Mouse (Mus musculus) naive thymus-derived CD4-positive, alpha-beta T cell, adult 2 months (primary cell): ENCODE measurements around the gene Rapgef1.
"Not testable (repeated sequence)": the region's sequence is repeated elsewhere in the genome, so short reads cannot be mapped to it uniquely, and the experiment has no call there.

Experiments
- DNase-seq: peaks from one replicate; pipeline ENCODE4 v3.0.0-alpha.2; 2011; ENCODE audit warnings: low read depth

The Rapgef1 gene

GRCm38 (mm10) chr2:29741207-29741606 lies 121.7 kb downstream of the Rapgef1 start:
- DNase-seq, result no peak

- no peak for DNase-seq
These were observed 124.7 kb downstream of the Rapgef1 start for GRCm38 (mm10) chr2:29744256-29744655.

DNA sequence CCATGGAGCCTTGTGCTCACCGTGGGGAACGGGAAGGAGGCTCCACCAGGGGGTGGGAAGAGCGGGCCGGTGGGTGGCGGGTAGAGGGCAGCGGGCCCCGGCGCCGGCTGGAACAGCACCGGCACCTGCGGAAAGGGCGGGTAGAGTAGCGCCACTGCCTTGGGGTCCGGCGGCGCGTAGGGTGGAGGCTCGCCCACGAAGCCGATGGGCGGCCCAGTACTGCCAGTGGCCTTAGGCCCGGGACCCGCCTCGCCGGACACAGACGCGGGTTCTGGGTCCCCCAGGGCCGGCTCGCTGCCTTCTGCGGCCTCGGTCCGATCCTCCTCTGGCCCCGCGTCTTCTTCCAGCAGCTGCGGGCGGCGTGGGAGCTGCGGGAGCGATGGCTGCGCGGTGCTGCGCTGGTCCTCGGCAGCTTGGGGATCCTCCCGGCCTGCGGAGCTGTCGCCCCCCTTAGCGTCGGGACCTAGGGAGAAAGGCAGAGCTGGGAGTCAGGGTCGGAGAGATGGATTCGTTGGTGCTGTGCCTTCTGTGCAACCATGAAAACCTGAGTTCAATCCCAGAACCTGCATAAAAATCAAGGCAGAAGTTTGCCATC lies 127.8 kb downstream of the Rapgef1 start:
- no peak for DNase-seq

DNA sequence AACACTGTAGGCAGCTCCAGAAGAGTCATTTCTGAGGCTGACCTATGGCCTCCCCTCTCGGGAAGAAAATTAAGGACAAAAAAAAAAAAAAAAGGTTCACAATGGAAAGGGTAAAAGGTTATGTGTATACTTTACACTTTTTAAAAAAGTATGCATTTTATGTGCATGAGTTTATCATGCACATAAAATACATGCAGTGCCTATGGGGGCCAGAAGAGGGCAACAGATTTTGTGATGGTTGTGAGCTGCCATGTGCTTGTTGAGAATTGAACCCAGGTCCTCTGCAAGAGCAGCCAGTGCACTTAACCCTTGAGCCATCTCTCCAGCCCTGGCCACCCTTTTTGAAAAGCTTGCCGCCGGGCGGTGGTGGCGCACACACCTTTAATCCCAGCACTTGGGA lies 128.3 kb downstream of the Rapgef1 start:
- peak; percentile 30 for DNase-seq

GRCm38 (mm10) chr2:29748499-29748898 lies 129.0 kb downstream of the Rapgef1 start:
- DNase-seq, result no peak

DNA sequence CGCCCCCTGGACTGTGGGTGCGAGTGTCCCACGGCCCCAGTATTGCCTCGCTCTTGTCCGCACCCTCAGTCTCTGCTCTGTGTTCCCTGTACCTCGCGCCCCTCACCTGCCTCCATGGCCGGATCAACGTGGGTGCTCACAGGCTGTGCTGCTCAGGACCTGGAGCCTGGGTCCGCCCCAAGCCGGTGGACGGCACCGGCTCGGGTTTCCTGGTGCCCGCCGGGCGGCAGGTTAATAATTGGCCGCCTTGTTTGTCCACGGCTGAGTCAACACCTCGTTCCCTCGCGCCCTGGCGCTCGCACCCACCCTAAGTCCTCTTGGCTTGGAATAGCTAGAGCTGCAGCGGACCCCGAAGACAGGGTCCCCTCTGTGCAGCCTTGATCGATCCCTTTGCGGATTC lies 132.0 kb downstream of the Rapgef1 start, which contains the start of gene Gm13420:
Gene Gm13420, minus strand, starts transcription at position 189 of the 400 bp plus-strand sequence.
- no peak for DNase-seq

- DNase-seq, result no peak
These were observed 132.9 kb downstream of the Rapgef1 start for GRCm38 (mm10) chr2:29752397-29752796.

DNA sequence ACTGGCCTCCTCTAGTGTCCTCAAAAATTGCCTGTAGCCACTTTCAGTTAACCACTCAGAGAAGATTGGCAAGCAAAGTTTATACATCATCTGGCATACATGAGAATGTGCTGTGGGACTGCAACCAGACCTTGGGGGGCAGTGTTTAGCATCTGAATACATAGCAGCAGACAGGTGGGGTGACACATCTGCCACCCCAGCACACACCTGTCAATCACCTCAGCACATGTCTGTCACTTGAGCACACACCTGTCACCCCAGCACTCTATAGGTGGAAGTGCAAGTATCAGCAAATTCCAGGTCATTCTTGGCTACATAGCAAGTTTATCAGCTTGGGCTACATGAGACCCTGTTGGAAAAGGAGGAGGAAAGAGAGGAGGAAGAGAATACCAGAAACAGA lies 136.2 kb downstream of the Rapgef1 start:
- DNase-seq, result no peak

DNA sequence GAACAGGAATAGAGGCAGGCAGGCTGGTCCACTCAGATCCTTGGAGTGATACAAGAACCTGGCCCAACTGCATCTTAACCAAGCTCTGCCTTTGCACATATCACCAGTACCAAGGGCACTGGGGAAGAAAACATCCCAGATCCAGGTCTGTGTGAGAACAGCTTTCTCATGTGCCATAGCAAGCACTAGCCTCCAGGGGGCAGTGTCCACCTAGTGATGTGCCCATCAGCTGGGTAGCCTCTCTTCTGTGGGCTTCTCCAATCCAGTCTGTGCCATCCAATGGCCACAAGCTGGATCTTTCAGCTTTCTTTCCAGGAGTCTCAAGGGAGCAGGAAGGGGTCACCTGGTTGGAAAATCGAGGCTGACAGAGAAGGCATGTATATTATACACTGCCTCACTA lies 145.3 kb downstream of the Rapgef1 start:
- DNase-seq, result peak; percentile 73

- no peak for DNase-seq
These were observed 148.6 kb downstream of the Rapgef1 start for GRCm38 (mm10) chr2:29767976-29768709.

DNA sequence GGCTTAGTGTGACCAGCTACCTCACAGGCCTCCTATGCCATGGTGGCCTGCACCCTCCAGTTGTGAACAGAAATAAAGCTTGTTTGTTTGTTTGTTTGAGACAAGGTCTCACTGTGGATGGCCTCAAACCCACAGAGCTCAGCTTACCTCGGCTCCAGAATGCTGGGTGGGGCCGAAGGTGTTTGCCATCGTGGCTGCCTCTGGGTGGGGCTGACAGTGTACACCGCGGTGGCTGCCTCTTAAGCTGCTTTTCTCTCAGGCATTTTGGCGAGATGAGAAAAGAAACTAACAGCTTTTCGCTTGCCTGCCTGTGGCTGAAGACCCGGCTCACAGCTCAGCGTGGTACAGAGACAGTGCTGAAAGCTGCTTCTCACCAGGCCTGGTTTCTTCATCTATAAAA lies 149.4 kb downstream of the Rapgef1 start:
- DNase-seq, result no peak

DNA sequence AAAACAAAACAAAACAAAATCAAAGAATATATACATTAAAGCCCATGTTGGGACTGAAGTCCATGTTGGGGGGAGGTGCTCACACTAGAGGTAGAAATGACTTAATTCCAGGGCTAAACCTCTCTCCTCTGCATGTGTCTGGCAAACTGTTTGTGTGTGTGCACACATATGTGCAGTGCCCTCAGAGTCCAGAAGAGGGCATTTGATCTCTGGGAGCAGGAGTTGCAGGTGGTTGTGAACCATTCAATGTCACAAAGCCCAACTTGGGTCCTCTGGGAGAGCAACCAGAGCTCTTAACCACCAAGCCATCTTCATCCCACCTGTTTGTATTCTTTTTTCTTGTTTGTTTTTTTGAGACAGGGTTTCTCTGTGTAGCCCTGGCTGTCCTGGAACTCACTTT lies 150.6 kb downstream of the Rapgef1 start:
- DNase-seq, result no peak

GRCm38 (mm10) chr2:29771611-29772461 lies 152.3 kb downstream of the Rapgef1 start:
- no peak for DNase-seq

GRCm38 (mm10) chr2:29773323-29773722 lies 153.8 kb downstream of the Rapgef1 start:
- no peak for DNase-seq

GRCm38 (mm10) chr2:29781256-29781655 lies 161.7 kb downstream of the Rapgef1 start:
- DNase-seq, result not testable (repeated sequence)

GRCm38 (mm10) chr2:29784290-29784689 lies 164.8 kb downstream of the Rapgef1 start:
- DNase-seq, result no peak

DNA sequence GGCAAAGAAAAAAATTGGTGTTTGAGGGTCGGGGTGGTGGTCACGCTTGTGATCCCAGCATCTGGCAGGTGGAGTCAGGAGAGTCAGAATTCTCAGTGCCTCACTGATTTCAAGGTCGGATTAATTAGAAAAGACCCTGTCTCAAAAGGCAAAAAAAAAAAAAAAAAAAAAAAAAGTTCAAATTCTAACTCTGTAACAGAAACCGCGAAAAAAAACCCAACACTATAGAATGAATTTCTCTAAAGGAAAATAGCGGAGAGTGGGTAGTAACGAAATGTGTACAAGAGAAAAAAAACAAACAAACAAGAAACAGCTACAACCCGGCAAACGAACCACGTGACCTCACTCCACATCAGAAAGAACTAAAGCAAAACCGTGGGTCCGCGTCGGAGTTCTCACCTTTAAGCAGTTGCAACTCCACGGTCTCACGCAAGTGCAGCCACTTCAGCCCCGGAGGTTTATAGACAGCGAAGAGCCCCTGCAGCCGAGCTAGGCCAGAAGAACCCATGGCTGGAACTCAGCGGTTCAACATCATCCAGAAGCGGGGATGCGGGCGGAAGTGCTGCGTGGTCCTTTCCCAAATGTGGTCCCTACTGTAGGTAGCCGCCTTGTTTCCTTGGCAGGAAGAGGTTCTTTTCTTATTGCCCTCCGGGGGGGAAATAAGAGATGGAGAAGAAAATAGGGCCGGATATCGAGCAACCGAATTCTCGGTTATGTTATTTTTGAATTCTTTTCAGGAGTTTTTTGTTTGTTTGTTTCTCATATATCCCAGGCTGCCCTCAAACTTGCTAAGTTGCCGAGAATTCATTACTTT lies 167.8 kb downstream of the Rapgef1 start, which contains the start of gene Coq4:
Gene Coq4, plus strand, starts transcription at position 390 of the 814 bp plus-strand sequence.
- DNase-seq, result peak; percentile 95

- DNase-seq, result peak; percentile 88
These were observed 168.6 kb downstream of the Rapgef1 start, which contains the start of gene Trub2 for GRCm38 (mm10) chr2:29787937-29788681. Gene Trub2, minus strand, starts transcription at chr2:29788502.
